Mouse (Mus musculus) midbrain, embryonic 10.5 days (tissue): Measurements from ENCODE around the gene Srsf6. TPM values are rescaled to one million over a fixed set of nuclear protein-coding genes. Genes with fewer than 3 reads are reported as not detected.
A peak's percentile ranks its signal among the peaks of the same experiment; 100 is the strongest.

Source experiments
- DNase-seq: peaks from one replicate; pipeline ENCODE4 v3.0.0-alpha.2; 2017; ENCODE audit warnings: low spot score
- H3K27ac ChIP-seq: fragments of 300-500 bp; sonication (generic); replicated peaks from 2 replicates; pipeline ENCODE4 v1.5.1; 2016; ENCODE audit warnings: mild to moderate bottlenecking
- H3K27me3 ChIP-seq: fragments of 300-500 bp; sonication (generic); 2 replicates; pipeline ENCODE4 v1.6.1; 2016; ENCODE audit warnings: low read depth, mild to moderate bottlenecking; ENCODE audit not compliant: poor library complexity, severe bottlenecking
- H3K36me3 ChIP-seq: fragments of 300-500 bp; sonication (generic); 2 replicates; pipeline ENCODE4 v1.6.1; 2016; ENCODE audit warnings: mild to moderate bottlenecking, moderate library complexity
- H3K4me1 ChIP-seq: fragments of 300-500 bp; sonication (generic); 2 replicates; pipeline ENCODE4 v1.6.1; 2016
- H3K4me3 ChIP-seq: fragments of 300-500 bp; sonication (generic); 2 replicates; pipeline ENCODE4 v1.5.1; 2016; ENCODE audit warnings: mild to moderate bottlenecking, moderate library complexity
- H3K9me3 ChIP-seq: fragments of 300-500 bp; sonication (generic); replicated peaks from 2 replicates; pipeline ENCODE4 v1.6.1; 2016; ENCODE audit warnings: mild to moderate bottlenecking
- WGBS: fragments of 180-500 bp; shearing (Covaris S2); methylation state at CpG from one replicate; pipeline ENCODE4 v1.1.7; 2016; 5-methylcytosine and 5-hydroxymethylcytosine counted together
- polyA plus RNA-seq: library from polyadenylated mRNA; unstranded; fragments of >200 nt; fragmentation: Nextera tagmentation; extraction: Ambion mirVana; gene quantifications from 2 replicates; pipeline ENCODE4 v1.2.1, GENCODE M21; 2016

Gene Srsf6
- polyA plus RNA-seq, 1 experiment from 2014 or later, result 267 TPM

- Histone ChIP-seq H3K27ac (no peak overlapping the region), H3K36me3 (no peaks in the 10 kb centered on the region), H3K4me1 (no peaks in the 10 kb centered on the region), H3K4me3 (no peak overlapping the region), H3K27me3 (no peaks in the 10 kb centered on the region), H3K9me3 (no peaks in the 10 kb centered on the region)
- DNase-seq, result no peak
- WGBS, result 78% methylated on average over 2 of the region's 2 CpGs
These were observed 16.8 kb upstream of the Srsf6 start for GRCm38 (mm10) chr2:162914519-162914918.

- Histone ChIP-seq H3K9me3 (no peaks in the 10 kb centered on the region), H3K4me1 (no peaks in the 10 kb centered on the region), H3K36me3 (no peaks in the 10 kb centered on the region), H3K27ac (no peak overlapping the region), H3K27me3 (no peaks in the 10 kb centered on the region), H3K4me3 (no peak overlapping the region)
- DNase-seq, result no peak
- 86% methylated on average over 5 of the region's 5 CpGs for WGBS
These were observed 11.4 kb upstream of the Srsf6 start for GRCm38 (mm10) chr2:162919926-162920325.

GRCm38 (mm10) chr2:162922183-162922582 is 9.1 kb upstream of the Srsf6 start:
- Histone ChIP-seq H3K9me3 (no peaks in the 10 kb centered on the region), H3K4me1 (no peaks in the 10 kb centered on the region), H3K4me3 (no peak overlapping the region), H3K27ac (no peak overlapping the region), H3K36me3 (no peaks in the 10 kb centered on the region), H3K27me3 (no peaks in the 10 kb centered on the region)
- DNase-seq, result no peak
- 22% methylated on average over 6 of the region's 6 CpGs for WGBS

- H3K27me3 ChIP-seq, result no peaks in the 10 kb centered on the region
- no peak overlapping the region for H3K4me3 ChIP-seq
- no peak for DNase-seq
- H3K4me1 ChIP-seq, result no peaks in the 10 kb centered on the region
- no peaks in the 10 kb centered on the region for H3K36me3 ChIP-seq
- no peak overlapping the region for H3K27ac ChIP-seq
- no peaks in the 10 kb centered on the region for H3K9me3 ChIP-seq
- 75% methylated on average over 5 of the region's 5 CpGs for WGBS
These were observed 8.5 kb upstream of the Srsf6 start for GRCm38 (mm10) chr2:162922834-162923233.

- DNase-seq, result no peak
- Histone ChIP-seq H3K27ac (no peak overlapping the region), H3K27me3 (peaks cover 3% of the 10 kb centered on the region; the same call in 1 of the 2 replicates), H3K9me3 (no peaks in the 10 kb centered on the region), H3K4me1 (no peaks in the 10 kb centered on the region), H3K4me3 (no peak overlapping the region), H3K36me3 (no peaks in the 10 kb centered on the region)
- WGBS, result 89% methylated on average over 5 of the region's 5 CpGs
These were observed 7.2 kb upstream of the Srsf6 start for GRCm38 (mm10) chr2:162924126-162924525.

- no peak for DNase-seq
- peaks cover 21% of the 10 kb centered on the region for H3K4me1 ChIP-seq
- peaks cover 6% of the 10 kb centered on the region for H3K36me3 ChIP-seq
- no peak overlapping the region for H3K27ac ChIP-seq
- WGBS, result 63% methylated on average over 3 of the region's 3 CpGs
- H3K9me3 ChIP-seq, result no peaks in the 10 kb centered on the region
- H3K27me3 ChIP-seq, result peaks cover 10% of the 10 kb centered on the region; the same call in 1 of the 2 replicates
- H3K4me3 ChIP-seq, result no peak overlapping the region
These were observed 3.3 kb upstream of the Srsf6 start for GRCm38 (mm10) chr2:162927918-162928585.

GRCm38 (mm10) chr2:162929704-162930103 is 1.6 kb upstream of the Srsf6 start:
- 80% methylated on average over 3 of the region's 3 CpGs for WGBS
- H3K36me3 ChIP-seq, result peaks cover 22% of the 10 kb centered on the region
- H3K4me1 ChIP-seq, result peaks cover 28% of the 10 kb centered on the region
- no peak for DNase-seq
- H3K4me3 ChIP-seq, result peak overlapping the region; percentile 100; the same call in 1 of the 2 replicates
- H3K27me3 ChIP-seq, result peaks cover 10% of the 10 kb centered on the region; the same call in 1 of the 2 replicates
- no peak overlapping the region for H3K27ac ChIP-seq
- H3K9me3 ChIP-seq, result no peaks in the 10 kb centered on the region

GRCm38 (mm10) chr2:162930516-162931122 is 709 bp upstream of the Srsf6 start:
- peaks cover 31% of the 10 kb centered on the region for H3K36me3 ChIP-seq
- no peaks in the 10 kb centered on the region for H3K9me3 ChIP-seq
- H3K27ac ChIP-seq, result peak overlapping the region; percentile 98
- 2% methylated on average over 18 of the region's 18 CpGs for WGBS
- peaks cover 10% of the 10 kb centered on the region; the same call in 1 of the 2 replicates for H3K27me3 ChIP-seq
- DNase-seq, result no peak
- H3K4me1 ChIP-seq, result peaks cover 28% of the 10 kb centered on the region
- peak overlapping the region; percentile 100 for H3K4me3 ChIP-seq

GRCm38 (mm10) chr2:162931674-162932650 is 634 bp downstream of the Srsf6 start:
- Histone ChIP-seq H3K9me3 (no peaks in the 10 kb centered on the region), H3K36me3 (peaks cover 45% of the 10 kb centered on the region), H3K4me3 (peak overlapping the region; percentile 100), H3K27ac (peak overlapping the region; percentile 98), H3K27me3 (peaks cover 10% of the 10 kb centered on the region; the same call in 1 of the 2 replicates), H3K4me1 (peaks cover 28% of the 10 kb centered on the region)
- WGBS, result under 1% methylated on average over 95 of the region's 103 CpGs
- DNase-seq, result peak; percentile 67

GRCm38 (mm10) chr2:162932706-162933105 is 1.4 kb downstream of the Srsf6 start:
- Histone ChIP-seq H3K9me3 (no peaks in the 10 kb centered on the region), H3K27ac (no peak overlapping the region; the same call in 1 of the 2 replicates), H3K4me1 (peaks cover 28% of the 10 kb centered on the region), H3K27me3 (peaks cover 10% of the 10 kb centered on the region; the same call in 1 of the 2 replicates), H3K4me3 (peak overlapping the region; percentile 100), H3K36me3 (peaks cover 52% of the 10 kb centered on the region)
- 50% methylated on average over 4 of the region's 4 CpGs for WGBS
- DNase-seq, result peak; percentile 32

GRCm38 (mm10) chr2:162934421-162934820 is 3.1 kb downstream of the Srsf6 start:
- no peak for DNase-seq
- peaks cover 27% of the 10 kb centered on the region for H3K4me1 ChIP-seq
- no peaks in the 10 kb centered on the region for H3K9me3 ChIP-seq
- H3K36me3 ChIP-seq, result peaks cover 68% of the 10 kb centered on the region
- H3K27ac ChIP-seq, result no peak overlapping the region
- no peak overlapping the region for H3K4me3 ChIP-seq
- peaks cover 5% of the 10 kb centered on the region; the same call in 1 of the 2 replicates for H3K27me3 ChIP-seq
- WGBS, result 96% methylated on average over 19 of the region's 19 CpGs

GRCm38 (mm10) chr2:162935700-162936099 is 4.4 kb downstream of the Srsf6 start:
- Histone ChIP-seq H3K9me3 (no peaks in the 10 kb centered on the region), H3K36me3 (peaks cover 81% of the 10 kb centered on the region), H3K4me1 (peaks cover 15% of the 10 kb centered on the region), H3K4me3 (no peak overlapping the region), H3K27me3 (peaks cover 4% of the 10 kb centered on the region; the same call in 1 of the 2 replicates), H3K27ac (no peak overlapping the region)
- WGBS, result 94% methylated on average over 3 of the region's 3 CpGs
- DNase-seq, result no peak
